Mouse (Mus musculus): Measurements from ENCODE around the gene Batf. TPM values are rescaled to one million over a fixed set of nuclear protein-coding genes. Genes with fewer than 3 reads are reported as not detected.

Gene Batf
- polyA plus RNA-seq, 1 experiment from 2014 or later: 3.3 TPM

- H3K36me3 ChIP-seq: no peaks in the 10 kb centered on the region
- no peak overlapping the region for H3K4me2 ChIP-seq (replicated peaks)
- peaks cover 16% of the 10 kb centered on the region for H3K27me3 ChIP-seq
- no peak overlapping the region for H3K4me3 ChIP-seq
- peaks cover 21% of the 10 kb centered on the region for H3K4me1 ChIP-seq
- H3K9ac ChIP-seq: no peak overlapping the region
- H3K9me3 ChIP-seq: no peaks in the 10 kb centered on the region
- 86% methylated on average over 4 of the region's 4 CpGs for WGBS
- no peak for ATAC-seq (ENCODE audit: low FRiP score, low read depth)
- no peak overlapping the region for H3K27ac ChIP-seq
Measured at GRCm38 (mm10) chr12:85706906-85707305, 20.4 kb downstream of the Batf start.

- no peak for ATAC-seq (ENCODE audit: low FRiP score, low read depth)
- H3K27me3 ChIP-seq: peaks cover 16% of the 10 kb centered on the region
- WGBS: 93% methylated on average over 11 of the region's 11 CpGs
Measured at GRCm38 (mm10) chr12:85707391-85707790, 20.9 kb downstream of the Batf start.

DNA sequence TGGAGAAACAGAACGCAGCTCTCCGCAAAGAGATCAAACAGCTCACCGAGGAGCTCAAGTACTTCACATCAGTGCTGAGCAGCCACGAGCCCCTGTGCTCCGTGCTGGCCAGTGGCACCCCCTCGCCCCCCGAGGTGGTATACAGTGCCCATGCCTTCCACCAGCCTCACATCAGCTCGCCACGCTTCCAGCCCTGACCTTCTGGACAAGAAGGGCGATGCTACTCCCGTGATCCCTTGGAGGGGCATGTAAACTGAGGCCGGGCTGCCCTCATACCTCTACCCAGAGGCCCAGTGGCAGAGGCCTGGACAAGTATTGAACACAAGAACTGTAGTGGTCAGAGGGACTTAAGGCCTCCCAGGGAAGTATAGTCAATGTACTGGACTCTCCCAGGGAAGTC, 22.1 kb downstream of the Batf start:
- Histone ChIP-seq H3K36me3 (no peaks in the 10 kb centered on the region), H3K9ac (no peak overlapping the region), H3K4me1 (peaks cover 21% of the 10 kb centered on the region), H3K4me2 (replicated peaks) (no peak overlapping the region), H3K27me3 (peaks cover 16% of the 10 kb centered on the region), H3K4me3 (no peak overlapping the region), H3K27ac (no peak overlapping the region; the same call in 1 of the 2 replicates), H3K9me3 (no peaks in the 10 kb centered on the region)
- ATAC-seq (ENCODE audit: low FRiP score, low read depth): no peak
- WGBS: 84% methylated on average over 12 of the region's 12 CpGs

More at GRCm38 (mm10) chr12:85707391-85707790, 20.9 kb downstream of the Batf start:
- H3K27ac ChIP-seq: no peak overlapping the region
- H3K4me1 ChIP-seq: peaks cover 21% of the 10 kb centered on the region
- H3K9me3 ChIP-seq: no peaks in the 10 kb centered on the region
- no peak overlapping the region for H3K4me2 ChIP-seq (replicated peaks)
- no peaks in the 10 kb centered on the region for H3K36me3 ChIP-seq
- H3K9ac ChIP-seq: no peak overlapping the region
- H3K4me3 ChIP-seq: no peak overlapping the region

- no peak for ATAC-seq (ENCODE audit: low FRiP score, low read depth)
Measured at GRCm38 (mm10) chr12:85710695-85711094, 24.2 kb downstream of the Batf start.

DNA sequence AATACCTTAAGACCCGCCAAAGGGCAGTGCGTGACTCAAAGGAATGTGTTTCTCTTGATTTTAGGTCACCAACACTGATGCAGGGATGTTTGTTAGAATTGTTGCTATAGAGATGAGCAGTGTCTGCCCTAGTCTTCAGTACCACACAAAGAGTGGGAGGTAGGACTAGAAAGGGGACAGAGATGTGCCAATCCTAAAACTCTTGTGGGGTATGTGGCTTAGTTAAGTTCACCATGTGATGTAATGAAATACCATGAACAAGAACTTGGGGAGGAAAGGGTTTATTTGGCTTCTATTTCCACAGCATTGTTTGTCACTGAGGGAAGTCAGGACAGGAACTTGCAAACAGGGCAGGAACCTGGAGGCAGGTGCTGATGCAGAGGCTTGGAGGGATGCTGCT, 26.1 kb downstream of the Batf start:
- no peak for ATAC-seq (ENCODE audit: low FRiP score, low read depth)
- H3K27ac ChIP-seq: no peak overlapping the region

More at GRCm38 (mm10) chr12:85710695-85711094, 24.2 kb downstream of the Batf start:
- Histone ChIP-seq H3K36me3 (no peaks in the 10 kb centered on the region), H3K27ac (no peak overlapping the region), H3K27me3 (peaks cover 16% of the 10 kb centered on the region), H3K9me3 (no peaks in the 10 kb centered on the region), H3K4me1 (peaks cover 12% of the 10 kb centered on the region), H3K4me2 (replicated peaks) (no peak overlapping the region), H3K4me3 (no peak overlapping the region), H3K9ac (no peak overlapping the region)
- 74% methylated on average over 7 of the region's 7 CpGs for WGBS

DNA sequence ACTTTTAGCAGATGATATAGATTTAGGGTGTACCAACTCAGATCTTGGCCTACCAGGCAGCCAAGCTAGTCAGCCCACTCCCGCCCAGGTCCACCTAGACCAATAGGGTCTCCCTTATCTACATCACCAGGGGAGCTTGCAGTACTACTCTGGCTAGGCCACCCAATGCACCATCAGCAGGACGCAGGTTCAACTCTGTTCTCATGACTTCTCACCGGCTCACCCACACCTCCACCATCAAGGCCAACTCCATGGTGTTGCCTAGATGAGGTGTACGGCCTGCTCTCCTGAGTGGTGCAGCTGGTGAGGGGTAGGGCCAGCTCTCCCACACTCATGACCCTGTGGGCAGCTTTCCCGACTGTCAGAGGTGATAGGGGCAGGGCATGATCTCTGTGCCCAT, 27.7 kb downstream of the Batf start:
- no peak overlapping the region for H3K4me2 ChIP-seq (replicated peaks)
- no peak overlapping the region for H3K27ac ChIP-seq
- no peaks in the 10 kb centered on the region for H3K9me3 ChIP-seq
- no peaks in the 10 kb centered on the region for H3K4me1 ChIP-seq
- no peaks in the 10 kb centered on the region for H3K27me3 ChIP-seq
- no peaks in the 10 kb centered on the region for H3K36me3 ChIP-seq
- H3K4me3 ChIP-seq: no peak overlapping the region
- no peak overlapping the region for H3K9ac ChIP-seq
- WGBS: 90% methylated on average over 5 of the region's 5 CpGs
- no peak for ATAC-seq (ENCODE audit: low FRiP score, low read depth)

More for the DNA sequence above, 26.1 kb downstream of the Batf start:
- Histone ChIP-seq H3K9ac (no peak overlapping the region), H3K4me3 (no peak overlapping the region), H3K36me3 (no peaks in the 10 kb centered on the region), H3K9me3 (no peaks in the 10 kb centered on the region), H3K27me3 (peaks cover 7% of the 10 kb centered on the region; the same call in 1 of the 2 replicates), H3K4me1 (no peaks in the 10 kb centered on the region), H3K4me2 (replicated peaks) (no peak overlapping the region)
- WGBS: 79% methylated on average over 2 of the region's 2 CpGs

DNA sequence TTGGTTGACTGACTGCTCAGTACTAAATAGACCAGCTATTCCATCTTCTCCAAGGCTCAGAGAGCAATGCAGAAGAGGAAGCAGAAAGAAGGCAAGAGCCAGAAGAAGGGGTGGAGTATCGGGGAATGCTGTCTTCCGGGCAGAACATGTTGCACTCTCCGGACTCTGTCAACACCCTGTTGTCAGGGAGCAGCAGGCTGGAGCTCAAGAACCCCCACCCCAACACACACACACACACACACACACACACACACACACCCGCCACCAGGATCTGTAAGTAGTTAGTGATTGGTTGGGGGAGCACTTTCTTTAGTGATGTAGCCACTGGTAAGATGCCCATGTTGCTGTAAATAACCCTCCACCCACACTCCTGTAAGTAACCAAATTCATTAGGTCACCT, 38.8 kb downstream of the Batf start:
- 84% methylated on average over 4 of the region's 4 CpGs for whole genome bisulfite sequencing
- no peak for ATAC-seq (ENCODE audit: low FRiP score, low read depth)
- no peaks in the 10 kb centered on the region for H3K36me3 ChIP-seq

DNA sequence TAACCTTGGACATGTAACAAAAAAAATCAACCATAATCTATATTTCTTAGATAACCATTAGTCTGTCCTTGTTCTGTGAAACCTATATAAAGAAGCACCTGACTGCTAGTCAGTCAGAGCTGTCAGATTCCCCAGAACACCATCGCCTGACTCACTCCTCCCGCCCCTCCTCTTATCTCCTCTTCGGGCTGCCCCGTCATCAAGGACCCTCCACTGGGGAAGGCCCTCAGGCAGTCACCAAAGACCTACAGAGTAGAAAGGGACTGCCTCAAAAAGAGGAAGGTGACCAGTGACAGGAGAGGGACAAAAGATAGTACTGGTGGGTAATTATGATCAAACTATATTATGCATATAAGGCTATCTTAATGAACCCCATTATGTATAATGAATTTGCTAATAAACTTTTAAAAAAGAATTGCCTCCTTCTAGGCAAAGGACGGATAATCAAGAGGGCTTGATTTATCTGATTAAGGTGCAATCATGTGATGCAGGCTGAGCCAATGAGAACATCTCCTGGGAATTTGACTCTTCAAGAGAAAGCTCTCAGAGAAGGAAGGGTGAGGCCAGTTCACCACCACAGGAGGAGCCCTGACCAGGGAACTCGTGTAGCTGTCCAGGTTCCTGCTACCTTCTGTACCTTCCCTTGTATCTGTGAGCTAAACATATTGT, 40.4 kb downstream of the Batf start:
- Histone ChIP-seq H3K4me3 (no peak overlapping the region), H3K4me1 (no peaks in the 10 kb centered on the region), H3K36me3 (no peaks in the 10 kb centered on the region), H3K4me2 (replicated peaks) (no peak overlapping the region), H3K27ac (no peak overlapping the region), H3K9me3 (no peaks in the 10 kb centered on the region), H3K9ac (no peak overlapping the region), H3K27me3 (no peaks in the 10 kb centered on the region)
- 64% methylated on average over 6 of the region's 6 CpGs for WGBS
- ATAC-seq (ENCODE audit: low FRiP score, low read depth): no peak

More for the DNA sequence above, 38.8 kb downstream of the Batf start:
- Histone ChIP-seq H3K9me3 (no peaks in the 10 kb centered on the region), H3K27me3 (no peaks in the 10 kb centered on the region), H3K4me1 (no peaks in the 10 kb centered on the region), H3K27ac (no peak overlapping the region), H3K9ac (no peak overlapping the region), H3K4me3 (no peak overlapping the region), H3K4me2 (replicated peaks) (no peak overlapping the region)

DNA sequence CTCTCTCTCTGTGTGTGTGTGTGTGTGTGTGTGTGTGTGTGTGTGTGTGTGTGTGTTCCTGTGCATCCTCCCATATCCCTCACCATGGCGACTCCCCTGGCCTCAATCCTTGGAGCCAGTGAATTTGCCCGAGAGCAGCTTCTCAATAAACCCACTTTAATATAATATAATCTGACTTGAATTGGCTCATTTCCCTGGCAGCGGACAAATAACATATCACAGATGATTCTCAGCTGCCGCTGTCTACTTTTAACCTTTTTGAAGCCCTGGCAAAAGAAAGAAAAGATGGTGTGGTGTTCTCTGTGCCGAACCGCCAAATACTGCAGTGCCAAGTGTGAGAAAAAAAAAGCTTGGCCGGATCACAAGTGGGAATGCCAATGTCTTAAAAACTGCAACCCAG, 41.7 kb downstream of the Batf start:
- Histone ChIP-seq H3K9me3 (no peaks in the 10 kb centered on the region), H3K36me3 (no peaks in the 10 kb centered on the region), H3K4me2 (replicated peaks) (no peak overlapping the region), H3K4me1 (no peaks in the 10 kb centered on the region), H3K27me3 (no peaks in the 10 kb centered on the region), H3K9ac (no peak overlapping the region), H3K27ac (no peak overlapping the region), H3K4me3 (no peak overlapping the region)
- no peak for ATAC-seq (ENCODE audit: low FRiP score, low read depth)
- 84% methylated on average over 7 of the region's 7 CpGs for WGBS

GRCm38 (mm10) chr12:85729022-85729944, 42.8 kb downstream of the Batf start:
- H3K4me1 ChIP-seq: no peaks in the 10 kb centered on the region
- 35% methylated on average over 17 of the region's 17 CpGs for WGBS
- H3K36me3 ChIP-seq: no peaks in the 10 kb centered on the region
- H3K27me3 ChIP-seq: no peaks in the 10 kb centered on the region
- H3K4me2 ChIP-seq (replicated peaks): no peak overlapping the region
- H3K27ac ChIP-seq: no peak overlapping the region
- H3K9ac ChIP-seq: no peak overlapping the region
- peak; percentile 28; the same call in 1 of the 2 replicates for ATAC-seq (ENCODE audit: low FRiP score, low read depth)
- H3K9me3 ChIP-seq: no peaks in the 10 kb centered on the region
- no peak overlapping the region for H3K4me3 ChIP-seq

- no peak overlapping the region for H3K4me3 ChIP-seq
- no peaks in the 10 kb centered on the region for H3K4me1 ChIP-seq
- no peak overlapping the region for H3K9ac ChIP-seq
- no peak for ATAC-seq (ENCODE audit: low FRiP score, low read depth)
- no peaks in the 10 kb centered on the region for H3K9me3 ChIP-seq
- no peak overlapping the region for H3K4me2 ChIP-seq (replicated peaks)
- 68% methylated on average over 6 of the region's 6 CpGs for WGBS
- H3K36me3 ChIP-seq: no peaks in the 10 kb centered on the region
- no peak overlapping the region for H3K27ac ChIP-seq
- H3K27me3 ChIP-seq: no peaks in the 10 kb centered on the region
Measured at GRCm38 (mm10) chr12:85729945-85730290, 43.4 kb downstream of the Batf start.

DNA sequence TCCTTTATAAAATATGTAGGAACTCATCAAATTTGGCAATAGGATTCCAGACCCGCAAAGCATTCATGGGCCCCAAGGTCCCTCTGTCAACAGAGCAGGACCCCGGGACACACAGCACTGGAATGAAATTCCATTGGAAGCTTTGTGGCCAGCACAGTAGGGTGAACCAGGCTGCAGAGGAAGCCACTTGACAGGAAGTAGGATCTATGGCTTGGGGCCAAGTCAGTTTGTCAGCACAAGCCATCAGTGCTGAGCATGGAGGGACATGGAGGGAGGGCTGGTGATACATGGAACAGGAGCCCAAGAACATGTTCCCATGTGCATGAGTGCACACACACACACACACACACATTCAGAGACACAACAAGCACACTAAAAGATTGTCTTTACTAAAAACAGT, 49.7 kb downstream of the Batf start:
- 76% methylated on average over 2 of the region's 2 CpGs for WGBS
- Histone ChIP-seq H3K36me3 (no peaks in the 10 kb centered on the region), H3K4me3 (no peak overlapping the region), H3K27ac (no peak overlapping the region), H3K4me2 (replicated peaks) (no peak overlapping the region), H3K9ac (no peak overlapping the region), H3K9me3 (no peaks in the 10 kb centered on the region), H3K27me3 (no peaks in the 10 kb centered on the region), H3K4me1 (no peaks in the 10 kb centered on the region)
- no peak for ATAC-seq (ENCODE audit: low FRiP score, low read depth)

Measured in limb, embryonic 13.5 days (tissue).